Mouse (Mus musculus): ENCODE measurements around the gene Slc45a2.

DNA sequence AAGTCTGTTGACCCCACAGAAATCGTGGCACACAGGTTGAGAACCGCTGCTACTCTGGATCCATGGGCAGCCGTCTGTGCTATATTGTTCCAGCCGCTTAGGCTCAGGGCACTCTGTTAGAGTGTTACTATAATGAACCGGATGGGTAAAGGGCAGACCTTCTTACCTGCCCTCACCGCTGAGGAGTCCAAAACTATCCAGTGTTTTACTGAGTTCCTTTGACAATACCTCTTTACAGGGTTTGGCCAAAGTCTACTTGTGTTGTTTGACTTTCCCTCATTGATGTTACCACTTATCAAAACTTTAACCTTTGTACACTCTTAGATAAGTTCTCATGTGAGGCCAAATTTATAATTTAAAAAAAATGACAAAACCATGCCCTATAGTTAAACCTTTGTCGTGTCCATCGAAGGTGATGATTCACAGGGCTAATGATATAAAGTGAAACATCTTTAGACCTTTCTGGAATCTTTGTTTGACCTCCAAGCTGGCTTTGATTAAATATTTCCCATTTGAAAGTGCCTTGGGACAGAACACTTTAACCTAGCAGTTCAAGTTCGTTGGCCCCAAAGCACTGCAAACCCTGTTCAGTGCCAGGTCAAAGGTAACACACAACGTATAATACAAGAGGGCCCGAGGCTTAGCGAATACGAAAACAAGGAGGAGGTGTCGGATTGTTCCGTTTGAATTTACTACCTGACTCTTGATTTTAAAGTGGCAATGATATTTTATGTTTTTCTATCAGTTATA, 41.1 kb upstream of the Slc45a2 start:
- TF ChIP-seq CTCF (IDR thresholded peaks at IDR 0.05; ENCODE audit: extremely low read depth, insufficient read length, insufficient replicate concordance, low read depth, low read length) (no peak), POLR2A (IDR thresholded peaks at IDR 0.05; ENCODE audit: low read depth, low read length) (no peak)

Measured in small intestine, adult 2 months (tissue).